Mouse (Mus musculus) urinary bladder, postnatal 4 days (tissue): ENCODE measurements around the gene Timm8a2.
"Not testable (repeated sequence)": the region's sequence is repeated elsewhere in the genome, so short reads cannot be mapped to it uniquely, and the experiment has no call there.

Experiments used
- DNase-seq, 2 experiments: peaks; one replicate each; pipeline ENCODE4 v3.0.0; 2021 to 2022; ENCODE audit warnings: low spot score in 2 of 2

Gene Timm8a2

GRCm38 (mm10) chr14:122060642-122061041 lies 26.2 kb downstream of the Timm8a2 start:
- peak; percentile 69 to 87 for DNase-seq

GRCm38 (mm10) chr14:122061376-122061775 lies 26.9 kb downstream of the Timm8a2 start:
- no peak for DNase-seq

DNA sequence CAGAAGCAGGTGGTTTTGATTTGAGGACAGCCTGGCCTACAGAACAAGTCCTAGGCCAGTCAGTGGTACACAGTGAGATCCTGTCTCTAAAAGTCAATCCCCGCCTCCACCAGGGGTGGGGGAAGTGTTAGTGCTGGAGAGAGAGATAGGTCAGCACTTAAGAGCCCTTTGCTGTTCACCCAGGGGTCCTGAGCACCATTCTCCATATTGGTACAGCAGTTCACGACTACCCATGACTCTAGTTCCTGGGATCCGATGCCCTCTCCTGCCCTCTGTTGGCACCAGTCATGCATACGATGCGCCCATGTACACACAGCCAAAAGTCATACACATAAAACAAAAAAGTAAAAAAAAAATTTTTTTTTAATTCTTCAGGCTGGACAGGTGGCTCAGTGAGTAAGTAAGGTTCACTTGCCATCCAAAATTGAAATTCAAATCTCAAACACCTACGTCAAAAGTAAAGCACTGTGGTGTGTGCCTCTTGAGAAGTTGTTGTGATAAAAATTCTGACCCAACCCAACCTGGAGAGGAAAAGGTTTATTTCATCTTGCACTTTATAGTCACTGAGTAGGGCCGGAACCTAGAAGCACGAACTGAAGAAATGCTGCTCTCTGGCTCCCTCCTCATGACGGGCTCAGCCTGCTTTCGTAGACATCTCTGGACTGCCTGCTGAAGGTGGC lies 28.1 kb downstream of the Timm8a2 start:
- DNase-seq, result no peak

DNA sequence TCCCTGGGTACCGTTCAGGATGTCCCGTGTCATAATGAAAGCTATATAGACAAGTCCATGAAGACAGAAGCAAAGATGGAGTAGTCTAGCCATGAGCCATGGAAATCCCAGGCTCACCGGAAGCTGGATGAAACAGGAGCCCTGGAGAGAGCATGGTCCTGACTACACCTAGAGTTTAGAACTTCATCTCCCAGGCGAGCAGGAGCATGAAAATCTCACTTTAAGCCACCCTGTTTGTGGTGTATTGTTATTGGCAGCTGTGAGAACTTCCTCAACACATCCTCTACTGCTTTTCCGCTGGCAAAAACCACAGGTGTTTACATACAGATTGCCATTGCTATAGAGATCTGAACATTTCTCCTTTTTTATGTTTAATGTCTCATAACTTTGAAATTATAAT lies 29.1 kb downstream of the Timm8a2 start:
- no peak for DNase-seq

DNA sequence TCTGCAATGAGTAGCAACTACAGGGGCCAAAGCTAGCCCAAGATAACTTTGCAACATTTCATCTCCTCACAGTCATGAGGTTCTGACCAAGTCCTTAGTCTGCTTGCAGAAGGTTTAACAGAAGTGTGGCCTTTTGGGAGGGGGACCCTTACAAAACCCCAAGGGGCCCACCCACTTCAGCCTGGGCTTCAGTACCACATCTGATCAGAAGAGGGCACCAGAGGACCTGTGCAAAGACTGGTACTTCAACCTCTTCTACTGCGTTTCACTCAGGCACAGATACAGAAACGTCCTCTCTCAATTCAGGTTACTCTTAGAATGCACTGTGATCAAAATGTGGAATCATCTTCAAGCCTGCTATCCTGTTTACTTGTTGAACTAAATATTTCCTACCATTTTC lies 30.0 kb downstream of the Timm8a2 start:
- DNase-seq, result peak; percentile 46 to 78

DNA sequence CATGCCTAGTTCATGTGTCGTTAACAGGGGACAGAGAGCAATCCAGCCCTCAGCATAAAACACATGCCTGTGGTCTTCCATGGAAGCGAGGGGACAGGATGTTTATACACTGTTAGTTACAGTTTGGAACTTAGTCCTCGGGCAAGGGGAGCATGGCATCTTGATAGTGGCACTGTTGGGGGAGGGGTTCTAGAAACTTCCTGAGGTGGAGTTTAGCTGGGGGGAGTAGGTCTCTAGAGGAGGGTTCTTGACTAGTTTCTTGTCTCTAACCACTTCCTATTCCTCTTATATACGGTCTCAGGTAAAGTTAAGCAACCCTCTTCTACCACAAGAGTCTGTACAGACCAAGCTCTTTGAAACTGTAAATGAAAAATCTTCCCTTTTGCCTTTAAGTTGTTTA lies 31.8 kb downstream of the Timm8a2 start:
- DNase-seq, result no peak

DNA sequence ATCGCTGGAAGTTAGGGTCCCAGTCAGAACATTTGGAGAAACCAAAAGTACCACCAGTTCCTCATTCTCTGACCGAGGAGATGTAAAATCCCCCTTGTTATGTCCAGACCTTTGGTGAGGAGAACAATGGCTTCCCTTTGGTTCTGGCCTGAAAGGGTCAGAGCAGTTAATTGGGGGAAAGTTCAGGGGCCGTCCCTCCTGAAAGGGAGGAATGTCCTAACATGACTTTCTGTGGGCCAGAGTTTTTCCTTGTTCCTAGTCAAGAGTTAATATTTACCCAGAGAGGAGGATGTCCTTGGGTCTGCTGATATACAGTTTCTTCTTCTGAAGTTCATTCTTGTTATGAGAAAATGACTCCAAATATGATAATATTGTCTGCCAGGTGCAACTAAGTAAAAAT lies 33.6 kb downstream of the Timm8a2 start:
- DNase-seq, result not testable (repeated sequence)

DNA sequence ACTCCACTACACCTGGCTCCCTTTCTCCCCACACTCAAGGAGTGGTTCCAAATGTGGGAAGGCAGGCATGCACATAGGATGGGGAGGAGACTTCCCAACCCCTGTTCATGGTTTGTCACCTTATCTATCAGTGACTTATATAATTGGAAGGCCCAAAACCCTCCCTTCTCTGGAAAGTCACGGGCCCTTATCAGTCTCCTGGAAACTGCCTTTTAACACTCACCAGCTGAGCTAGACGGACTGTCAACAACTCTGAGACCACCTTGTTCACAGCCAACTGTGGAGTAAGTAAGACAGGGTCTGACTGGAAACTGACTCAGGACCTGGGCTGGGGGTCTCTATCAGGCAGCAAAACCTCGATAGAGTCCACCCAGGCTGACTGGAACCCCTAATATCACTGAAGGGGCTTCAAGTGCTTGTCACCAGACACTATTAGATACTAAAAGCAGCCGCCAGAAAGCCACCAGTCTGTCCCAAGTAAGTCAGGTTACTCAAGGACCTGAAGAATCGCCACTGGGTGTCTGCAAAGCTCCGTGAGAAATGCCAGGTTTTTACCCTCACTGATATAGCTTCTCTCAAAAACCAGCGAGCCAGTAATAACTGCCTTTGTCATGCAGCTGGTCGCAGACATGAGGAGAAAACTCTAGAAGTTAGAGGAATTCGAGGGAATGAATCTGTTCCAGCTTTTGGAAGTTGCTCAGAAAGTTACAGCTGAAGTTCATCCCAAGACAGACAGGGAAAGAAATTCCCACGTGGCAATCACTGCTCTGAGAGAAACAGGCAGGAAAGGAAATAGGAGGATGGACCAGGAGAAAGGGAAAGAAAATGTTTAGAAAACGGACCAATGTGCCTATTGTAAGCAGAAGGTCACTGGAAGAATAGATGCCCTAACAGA lies 34.6 kb downstream of the Timm8a2 start:
- no peak for DNase-seq

- DNase-seq, result no peak
Measured at GRCm38 (mm10) chr14:122069948-122070347, 35.5 kb downstream of the Timm8a2 start.

- no peak for DNase-seq
Measured at GRCm38 (mm10) chr14:122073422-122073821, 38.9 kb downstream of the Timm8a2 start.

DNA sequence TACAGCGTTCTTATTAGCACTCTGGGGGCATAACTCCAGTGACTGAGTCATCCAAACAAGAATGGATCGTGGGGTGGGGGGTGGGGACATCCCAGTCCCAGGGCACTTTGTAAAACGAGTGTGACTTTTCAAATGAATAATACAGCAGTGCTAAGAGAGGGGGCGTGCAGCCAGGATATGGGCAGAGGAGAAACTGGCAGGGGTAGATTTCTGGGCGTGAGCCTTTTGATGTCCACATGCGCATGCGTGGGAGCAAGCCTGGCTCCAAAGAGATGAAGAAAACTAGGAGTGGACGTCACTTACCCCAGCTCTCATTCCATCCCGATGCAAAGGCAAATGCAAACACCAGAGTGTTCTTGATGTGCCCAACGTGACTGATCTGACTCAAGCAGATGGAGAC lies 39.9 kb downstream of the Timm8a2 start:
- no peak for DNase-seq

DNA sequence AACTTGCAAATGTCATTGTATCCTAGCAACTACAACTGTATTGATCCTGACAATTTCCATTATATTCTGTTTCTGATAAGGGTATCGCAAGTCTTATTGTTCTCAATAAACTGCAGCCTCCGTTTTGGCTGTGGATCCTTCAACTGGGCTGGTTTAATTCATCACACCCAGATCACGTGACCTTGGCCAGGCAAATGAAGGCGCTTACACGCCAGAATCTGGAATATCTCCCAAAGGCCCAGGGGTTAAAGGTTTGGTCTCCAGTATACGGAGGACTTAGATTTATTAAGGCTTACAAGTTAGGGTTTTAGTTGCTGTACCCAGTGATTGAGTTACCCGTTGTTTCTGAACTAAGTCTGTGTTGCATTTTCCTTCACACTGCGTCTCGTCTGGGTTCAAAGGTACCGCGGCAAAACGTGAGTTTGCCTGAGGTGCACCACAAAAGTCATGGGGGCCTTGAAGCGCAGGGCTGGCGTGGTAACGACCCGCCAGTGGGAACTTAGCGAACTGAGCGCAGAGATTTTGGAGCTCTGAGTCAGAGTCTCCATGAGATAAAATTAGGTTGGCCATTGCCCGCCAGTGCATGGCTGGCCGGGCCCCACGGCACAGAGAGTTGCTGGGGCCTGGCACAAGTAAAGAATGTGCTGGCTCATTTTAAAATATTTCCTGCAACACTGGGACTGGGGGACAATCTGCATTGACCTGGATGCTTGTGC lies 41.2 kb downstream of the Timm8a2 start:
- DNase-seq, result no peak

GRCm38 (mm10) chr14:122077017-122077416 lies 42.5 kb downstream of the Timm8a2 start:
- DNase-seq, result no peak

- DNase-seq, result peak in 1 of 2 experiments; percentile 71
Measured at GRCm38 (mm10) chr14:122079428-122079827, 45.0 kb downstream of the Timm8a2 start.

DNA sequence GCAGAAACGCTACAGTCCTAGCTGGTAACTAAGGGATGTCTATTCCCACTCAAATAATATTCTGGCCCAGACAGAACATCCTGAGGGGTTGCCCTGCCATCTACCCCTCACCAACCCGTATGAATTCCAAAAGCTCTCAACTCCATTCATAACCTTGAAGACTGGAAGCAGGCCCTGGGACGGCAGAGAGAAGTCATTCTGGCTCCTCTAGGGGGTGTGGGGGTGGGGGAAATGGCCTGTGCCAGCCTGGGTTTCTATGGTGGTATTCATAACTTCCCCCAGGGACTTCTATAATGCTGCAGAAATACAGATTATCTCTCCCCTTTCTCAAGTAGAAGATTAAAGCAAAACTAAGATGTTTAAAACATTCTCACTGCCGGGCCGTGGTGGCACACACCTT lies 45.4 kb downstream of the Timm8a2 start:
- DNase-seq, result no peak

DNA sequence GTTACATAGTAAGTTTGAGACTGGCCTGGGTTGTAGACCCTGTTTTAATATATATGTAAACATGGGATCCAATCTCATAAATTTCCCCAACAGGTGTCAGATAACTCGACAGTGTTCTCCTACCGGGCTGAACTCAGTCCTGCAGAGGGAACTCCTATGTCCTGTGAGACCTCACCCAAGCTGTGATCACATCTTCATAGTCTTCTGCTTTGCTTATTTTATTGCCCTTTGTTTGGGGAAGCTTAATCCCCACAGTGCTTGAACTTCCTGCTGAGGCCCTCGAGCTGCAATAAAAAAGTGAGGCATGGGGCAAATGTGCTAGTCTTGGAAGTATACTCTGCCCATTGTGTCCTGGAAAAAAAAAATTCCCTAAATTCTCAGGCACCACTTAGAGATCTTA lies 46.8 kb downstream of the Timm8a2 start:
- DNase-seq, result no peak

DNA sequence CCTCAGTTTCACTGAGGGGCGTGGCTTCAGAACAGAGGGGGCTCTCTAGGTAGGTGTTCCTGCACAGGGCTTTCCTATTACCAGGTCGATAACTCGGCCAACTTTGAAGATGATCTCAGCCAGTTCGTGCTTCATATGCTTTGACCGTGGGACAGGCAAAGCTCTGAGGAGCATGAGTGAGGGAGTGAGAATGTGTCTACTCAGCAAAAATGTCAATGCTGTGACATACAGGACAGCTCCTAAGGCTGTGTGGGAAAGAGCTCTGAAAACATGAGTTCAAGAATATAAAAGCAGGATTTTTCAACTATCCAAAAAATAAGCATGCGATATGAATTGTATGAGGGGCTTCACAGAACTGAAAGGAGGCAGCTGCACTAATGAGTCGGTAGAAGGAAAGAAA lies 49.0 kb downstream of the Timm8a2 start:
- no peak for DNase-seq

DNA sequence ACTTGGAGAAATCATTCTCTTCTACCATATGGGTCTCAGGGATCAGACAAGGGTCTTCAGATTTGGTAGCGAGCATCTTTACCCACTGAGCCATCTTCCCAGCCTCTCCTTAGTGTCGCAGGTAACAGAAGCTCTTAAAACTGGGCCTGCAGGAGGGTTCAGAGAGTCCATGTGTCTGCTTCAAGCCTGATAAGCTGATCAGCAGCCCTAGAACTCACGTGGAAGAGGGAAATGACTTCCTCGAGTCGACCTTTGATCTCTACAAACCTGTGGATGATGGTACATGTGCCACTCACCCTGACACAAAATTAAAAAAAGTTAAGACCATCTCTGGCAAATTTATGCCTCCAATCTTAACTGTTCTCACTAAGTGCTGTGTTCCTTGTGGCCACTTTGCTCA lies 53.5 kb downstream of the Timm8a2 start:
- no peak for DNase-seq
